Mouse (Mus musculus): Measurements from ENCODE around the gene Daxx. TPM values are rescaled to one million over a fixed set of nuclear protein-coding genes. Genes with fewer than 3 reads are reported as not detected.
"Not testable (repeated sequence)": the region's sequence is repeated elsewhere in the genome, so short reads cannot be mapped to it uniquely, and the experiment has no call there.

Gene Daxx
- polyA plus RNA-seq, 1 experiment, result 35.9 TPM

DNA sequence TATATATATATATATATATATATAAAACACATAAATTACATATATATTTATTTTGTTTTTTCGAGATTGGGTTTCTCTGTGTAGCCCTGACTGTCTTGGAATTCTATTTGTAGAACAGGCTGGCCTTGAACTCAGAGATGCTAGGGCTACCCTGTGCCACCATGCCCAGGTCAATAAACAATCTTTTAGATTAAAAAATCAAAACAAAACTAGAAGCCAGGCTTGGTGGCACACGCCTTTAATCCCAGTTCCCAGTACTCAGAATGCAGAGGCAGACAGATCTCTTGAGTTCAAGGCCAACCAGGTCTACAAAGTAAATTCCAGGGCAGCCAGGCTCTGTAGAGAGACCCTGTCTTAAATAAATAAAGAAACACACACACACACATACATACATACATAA lies 17.9 kb upstream of the Daxx start:
- WGBS, result 57% methylated on average over 2 of the region's 2 CpGs
- H3K4me3 ChIP-seq (replicated peaks; ENCODE audit: extremely low read depth, low read depth, low read length), result no peak overlapping the region

DNA sequence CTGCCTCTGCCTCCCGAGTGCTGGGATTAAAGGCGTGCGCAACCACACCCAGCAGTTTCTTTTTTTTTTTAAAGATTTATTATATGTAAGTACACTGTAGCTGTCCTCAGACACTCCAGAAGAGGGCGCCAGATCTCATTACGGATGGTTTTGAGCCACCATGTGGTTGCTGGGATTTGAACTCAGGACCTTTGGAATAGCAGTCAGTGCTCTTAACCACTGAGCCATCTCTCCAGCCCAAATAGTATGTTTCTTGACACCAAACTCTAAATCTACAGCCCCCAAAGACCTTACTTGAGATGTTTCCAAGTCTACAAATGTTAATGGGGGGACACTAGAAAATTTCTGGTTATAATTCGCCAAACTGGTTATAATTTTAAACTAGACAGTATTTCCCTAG lies 17.3 kb upstream of the Daxx start:
- WGBS, result 60% methylated on average over 6 of the region's 6 CpGs
- DNase-seq; H3K4me1 ChIP-seq (ENCODE audit: control insufficient read depth, insufficient read depth, low read length); H3K4me3 ChIP-seq (replicated peaks; ENCODE audit: extremely low read depth, low read depth, low read length): not testable (repeated sequence)

More for the DNA sequence above, 17.9 kb upstream of the Daxx start:
- DNase-seq, result no peak
- no peak for TF ChIP-seq POLR2A (IDR thresholded peaks at IDR 0.05; ENCODE audit: borderline replicate concordance, extremely low read depth, low read depth, low read length)
- no peak for TF ChIP-seq CTCF (IDR thresholded peaks at IDR 0.05; ENCODE audit: insufficient read depth, low read length)
- H3K4me1 ChIP-seq (ENCODE audit: control insufficient read depth, insufficient read depth, low read length), result 0 out of 2 replicates have a peak, but pooled peaks cover 3% of the 10 kb centered on the region

DNA sequence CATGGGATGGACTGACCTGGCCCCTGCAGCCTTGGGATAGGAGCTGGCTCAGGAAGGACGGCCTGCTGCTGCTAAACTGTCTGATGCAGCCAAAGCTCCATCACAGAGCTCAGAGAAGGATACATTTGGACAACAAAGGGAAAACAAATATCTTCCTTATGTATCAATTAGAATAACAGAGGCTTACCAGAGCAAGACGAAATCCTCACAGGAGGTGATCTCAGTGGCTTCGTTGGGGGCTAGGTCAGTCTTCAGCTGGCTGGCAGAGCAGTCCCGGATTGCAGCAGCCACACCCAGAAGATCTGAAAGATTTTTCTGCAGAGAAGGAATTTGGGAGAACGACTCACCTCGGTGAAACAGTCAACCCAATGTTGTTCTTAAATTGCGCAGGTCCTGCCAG lies 16.8 kb upstream of the Daxx start:
- TF ChIP-seq CTCF (IDR thresholded peaks at IDR 0.05; ENCODE audit: insufficient read depth, low read length), result no peak
- TF ChIP-seq POLR2A (IDR thresholded peaks at IDR 0.05; ENCODE audit: borderline replicate concordance, extremely low read depth, low read depth, low read length), result no peak
- Histone ChIP-seq H3K4me3 (replicated peaks; ENCODE audit: extremely low read depth, low read depth, low read length) (no peak overlapping the region), H3K4me1 (ENCODE audit: control insufficient read depth, insufficient read depth, low read length) (0 out of 2 replicates have a peak, but pooled peaks cover 3% of the 10 kb centered on the region)
- 33% methylated on average over 7 of the region's 7 CpGs for WGBS
- no peak for DNase-seq

DNA sequence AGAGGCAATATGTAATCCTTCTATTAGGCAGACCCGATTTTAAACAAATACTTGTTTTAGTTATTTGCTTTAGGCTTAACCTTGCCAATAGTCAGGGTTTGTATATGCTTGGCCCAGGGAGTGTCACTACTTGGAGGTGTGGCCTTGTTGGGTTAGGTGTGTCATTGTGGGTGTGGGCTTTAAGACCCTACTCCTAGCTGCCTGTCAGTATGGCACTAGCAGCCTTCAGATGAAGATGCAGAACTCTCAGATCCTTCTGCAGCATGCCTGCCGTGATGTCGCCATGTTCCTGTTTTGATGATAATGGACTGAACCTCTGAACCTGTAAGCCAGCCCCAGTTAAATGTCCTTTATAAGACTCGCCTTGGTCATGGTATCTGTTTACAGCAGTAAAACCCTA lies 16.2 kb upstream of the Daxx start:
- not testable (repeated sequence) for H3K4me1 ChIP-seq (ENCODE audit: control insufficient read depth, insufficient read depth, low read length); H3K4me3 ChIP-seq (replicated peaks; ENCODE audit: extremely low read depth, low read depth, low read length); DNase-seq
- WGBS, result 70% methylated on average over 4 of the region's 4 CpGs

DNA sequence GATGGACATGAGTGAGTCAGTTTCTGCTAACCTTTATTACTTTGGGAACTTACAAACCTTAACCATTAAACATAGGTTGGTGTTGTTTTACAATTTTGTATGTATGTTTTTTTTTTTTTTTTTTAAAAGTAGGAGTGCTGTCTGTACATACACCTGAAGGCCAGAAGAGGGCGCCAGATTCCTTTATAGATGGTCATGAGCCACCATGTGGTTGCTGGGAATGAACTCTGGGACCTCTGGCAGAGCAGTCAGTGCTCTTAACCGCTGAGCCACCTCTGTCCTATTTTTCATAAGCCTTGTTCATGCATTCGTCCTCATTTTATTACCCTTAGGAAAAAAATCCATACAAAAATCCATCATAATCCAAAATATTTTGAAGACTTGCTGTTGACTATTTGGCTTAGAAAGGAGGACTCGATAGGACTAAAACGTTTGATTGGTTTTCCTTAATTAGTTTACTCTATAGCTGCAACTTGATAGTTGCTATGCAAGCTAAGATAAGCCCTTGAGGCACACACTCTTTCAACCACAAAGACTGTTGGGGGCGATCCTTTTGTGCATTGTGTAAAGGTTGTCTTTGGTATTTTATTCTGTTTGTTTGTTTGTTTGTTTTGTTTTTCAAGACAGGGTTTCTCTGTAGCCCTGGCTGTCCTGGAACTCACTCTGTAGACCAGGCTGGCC lies 12.0 kb upstream of the Daxx start:
- TF ChIP-seq CTCF (IDR thresholded peaks at IDR 0.05; ENCODE audit: insufficient read depth, low read length), result peak; percentile 54
- TF ChIP-seq POLR2A (IDR thresholded peaks at IDR 0.05; ENCODE audit: borderline replicate concordance, extremely low read depth, low read depth, low read length), result no peak
- no peak for DNase-seq
- Histone ChIP-seq H3K4me3 (replicated peaks; ENCODE audit: extremely low read depth, low read depth, low read length) (no peak overlapping the region), H3K4me1 (ENCODE audit: control insufficient read depth, insufficient read depth, low read length) (no peaks in the 10 kb centered on the region)
- 42% methylated on average over 6 of the region's 6 CpGs for WGBS

DNA sequence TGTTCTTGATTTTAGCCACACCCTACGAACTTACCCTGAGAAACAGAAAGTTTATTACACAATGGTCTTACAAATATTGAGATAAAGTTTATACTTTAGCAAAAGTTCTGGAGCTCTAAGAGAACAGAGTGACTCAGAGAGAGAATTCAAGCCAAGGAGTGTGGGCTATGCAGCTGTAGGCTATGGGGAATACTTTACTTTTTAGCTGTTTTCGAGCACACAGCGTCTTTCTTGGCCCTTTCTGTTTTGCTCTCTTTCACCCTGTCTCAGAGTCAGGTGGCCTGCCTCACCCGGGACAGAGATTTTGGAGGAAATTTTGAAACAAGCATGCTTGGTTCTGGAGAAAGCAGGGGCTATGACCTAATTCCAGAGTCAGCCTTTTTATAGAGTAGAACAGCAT lies 11.0 kb upstream of the Daxx start:
- WGBS, result 71% methylated on average over 4 of the region's 4 CpGs
- H3K4me3 ChIP-seq (replicated peaks; ENCODE audit: extremely low read depth, low read depth, low read length); H3K4me1 ChIP-seq (ENCODE audit: control insufficient read depth, insufficient read depth, low read length); DNase-seq: not testable (repeated sequence)

DNA sequence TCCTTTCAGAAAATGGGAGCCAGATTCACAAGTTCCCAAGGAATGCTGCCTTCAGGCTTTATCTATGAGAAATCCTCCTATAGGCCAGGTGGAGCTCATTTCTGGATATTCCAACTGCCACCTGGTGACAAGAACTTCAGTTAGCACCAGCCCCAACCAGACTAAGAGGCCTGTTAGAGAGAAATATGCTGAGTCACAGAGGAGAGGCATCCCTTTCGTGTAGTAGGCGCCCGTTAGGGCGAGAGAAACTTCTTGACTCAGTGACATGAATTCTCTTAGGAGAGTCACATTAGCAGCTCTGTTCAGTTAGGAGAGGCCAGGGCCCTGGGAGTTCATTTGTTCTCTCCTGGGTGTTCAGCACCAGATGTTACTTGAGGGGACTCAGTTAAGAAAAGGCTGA lies 9.6 kb upstream of the Daxx start:
- 72% methylated on average over 4 of the region's 4 CpGs for WGBS
- Histone ChIP-seq H3K4me3 (replicated peaks; ENCODE audit: extremely low read depth, low read depth, low read length) (no peak overlapping the region), H3K4me1 (ENCODE audit: control insufficient read depth, insufficient read depth, low read length) (no peaks in the 10 kb centered on the region)
- TF ChIP-seq POLR2A (IDR thresholded peaks at IDR 0.05; ENCODE audit: borderline replicate concordance, extremely low read depth, low read depth, low read length) (no peak), CTCF (IDR thresholded peaks at IDR 0.05; ENCODE audit: insufficient read depth, low read length) (no peak)
- no peak for DNase-seq

DNA sequence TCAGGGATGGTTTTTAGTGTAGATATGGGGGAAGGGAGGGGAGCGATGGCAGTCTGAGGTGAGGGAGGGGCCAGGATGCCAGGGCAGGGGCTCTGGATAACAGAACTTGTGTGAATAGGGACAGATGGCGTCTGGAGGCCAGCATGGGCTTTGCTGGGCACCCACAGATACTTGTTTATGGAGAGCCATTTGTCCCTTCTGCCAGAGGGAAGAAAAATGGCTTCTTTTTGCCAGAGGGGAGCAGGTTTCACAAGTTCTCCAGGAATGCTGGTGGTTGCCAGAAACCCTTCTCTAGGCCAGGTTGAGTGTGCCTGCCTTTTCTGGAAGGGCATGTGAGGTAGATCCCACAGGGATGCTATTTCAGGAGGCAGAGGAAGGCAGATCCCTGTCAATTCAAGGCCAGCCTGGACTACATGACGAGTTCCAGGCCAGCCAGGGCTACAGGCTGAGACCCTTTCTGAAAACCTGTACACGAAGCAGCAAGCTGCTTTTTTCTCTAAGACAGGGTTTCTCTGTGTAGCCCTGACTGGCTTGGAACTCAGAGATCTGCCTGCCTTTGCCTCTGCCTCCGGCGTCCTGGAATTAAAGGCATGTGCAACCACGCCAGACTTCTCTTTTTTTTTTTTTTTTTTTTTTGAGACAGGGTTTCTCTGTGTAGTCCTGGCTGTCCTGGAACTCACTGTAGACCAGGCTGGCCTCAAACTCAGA lies 8.8 kb upstream of the Daxx start:
- TF ChIP-seq CTCF (IDR thresholded peaks at IDR 0.05; ENCODE audit: insufficient read depth, low read length) (no peak), POLR2A (IDR thresholded peaks at IDR 0.05; ENCODE audit: borderline replicate concordance, extremely low read depth, low read depth, low read length) (no peak)
- 68% methylated on average over 7 of the region's 7 CpGs for WGBS
- Histone ChIP-seq H3K4me1 (ENCODE audit: control insufficient read depth, insufficient read depth, low read length) (no peaks in the 10 kb centered on the region), H3K4me3 (replicated peaks; ENCODE audit: extremely low read depth, low read depth, low read length) (no peak overlapping the region)
- no peak for DNase-seq

DNA sequence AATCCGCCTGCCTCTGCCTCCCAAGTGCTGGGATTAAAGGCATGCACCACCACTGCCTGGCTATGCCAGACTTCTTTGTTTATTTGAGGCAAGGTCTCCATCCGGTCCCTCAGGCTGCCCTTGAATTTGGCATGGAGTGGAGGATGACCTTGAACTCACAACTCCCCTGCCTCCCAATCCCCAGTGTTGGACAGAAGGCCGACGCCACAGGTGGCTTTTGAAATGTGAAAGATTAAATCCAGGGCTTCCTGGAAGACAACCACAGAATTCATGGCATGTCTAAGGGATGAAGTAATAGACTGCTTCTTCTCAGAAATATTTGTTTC lies 8.3 kb upstream of the Daxx start:
- H3K4me1 ChIP-seq (ENCODE audit: control insufficient read depth, insufficient read depth, low read length), result no peaks in the 10 kb centered on the region
- TF ChIP-seq POLR2A (IDR thresholded peaks at IDR 0.05; ENCODE audit: borderline replicate concordance, extremely low read depth, low read depth, low read length), result no peak
- TF ChIP-seq CTCF (IDR thresholded peaks at IDR 0.05; ENCODE audit: insufficient read depth, low read length), result no peak
- no peak for DNase-seq
- no peak overlapping the region for H3K4me3 ChIP-seq (replicated peaks; ENCODE audit: extremely low read depth, low read depth, low read length)
- WGBS, result 79% methylated on average over 4 of the region's 4 CpGs

DNA sequence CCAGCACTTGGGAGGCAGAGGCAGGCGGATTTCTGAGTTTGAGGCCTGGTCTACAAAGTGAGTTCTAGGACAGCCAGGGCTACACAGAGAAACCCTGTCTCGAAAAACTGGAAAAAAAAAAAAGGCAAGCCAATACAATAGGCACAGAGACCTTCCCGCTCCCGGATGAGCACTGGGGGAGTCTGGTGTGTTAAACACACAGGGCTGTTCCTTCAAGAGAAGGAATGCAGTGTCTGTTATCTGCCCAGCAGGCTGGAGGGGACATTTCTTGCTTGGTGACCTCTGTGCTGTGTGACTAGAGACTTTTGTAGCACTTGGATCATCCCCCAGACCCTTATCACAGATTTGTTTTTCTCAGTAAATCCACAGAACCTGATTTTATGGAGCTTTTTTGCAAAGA lies 7.6 kb upstream of the Daxx start:
- Histone ChIP-seq H3K4me3 (replicated peaks; ENCODE audit: extremely low read depth, low read depth, low read length) (no peak overlapping the region), H3K4me1 (ENCODE audit: control insufficient read depth, insufficient read depth, low read length) (no peaks in the 10 kb centered on the region)
- DNase-seq, result no peak
- TF ChIP-seq POLR2A (IDR thresholded peaks at IDR 0.05; ENCODE audit: borderline replicate concordance, extremely low read depth, low read depth, low read length), result no peak
- WGBS, result 49% methylated on average over 4 of the region's 4 CpGs
